Mouse (Mus musculus) brain, embryonic 14.5 days (tissue): ENCODE results near the gene Myo10.

Source experiments
- CTCF ChIP-seq: fragments of 200-500 bp; IDR thresholded peaks from 2 replicates; pipeline ENCODE4 v1.5.1; 2012; ENCODE audit warnings: inconsistent platforms, mild to moderate bottlenecking, moderate library complexity, borderline replicate concordance; ENCODE audit not compliant: insufficient read depth, insufficient read length; ENCODE audit errors: extremely low read depth
- POLR2A ChIP-seq: fragments of 200-500 bp; IDR thresholded peaks from 2 replicates; pipeline ENCODE4 v1.6.1; 2012; ENCODE audit warnings: mild to moderate bottlenecking, inconsistent platforms, borderline replicate concordance; ENCODE audit not compliant: poor library complexity, insufficient read depth, insufficient read length, severe bottlenecking; ENCODE audit errors: extremely low read depth

- TF ChIP-seq CTCF (peak; percentile 56; the same call in 1 of the 2 replicates), POLR2A (no peak)
Measured at GRCm38 (mm10) chr15:25731053-25731452, 108.7 kb downstream of the Myo10 start.
